Mouse (Mus musculus) erythroblast, embryonic 14.5 days (primary cell): ENCODE results near the gene Fgf12.

Experiments
- GATA1 ChIP-seq: IDR thresholded peaks from 2 replicates; pipeline ENCODE4 v1.6.1; 2012; ENCODE audit warnings: low read length, inconsistent platforms, mixed read lengths
- TAL1 ChIP-seq: IDR thresholded peaks from 3 replicates; pipeline ENCODE4 v1.6.1; 2012; ENCODE audit warnings: low read length, inconsistent platforms, mixed read lengths

- TF ChIP-seq TAL1: no peak
- TF ChIP-seq GATA1: no peak
Observed at GRCm38 (mm10) chr16:28257904-28258303, 495.0 kb downstream of the Fgf12 start.
